Mouse (Mus musculus): Measurements from ENCODE around the gene Gm17490. TPM values are rescaled to one million over a fixed set of nuclear protein-coding genes. Genes with fewer than 3 reads are reported as not detected.

Gm17490 gene
- total RNA-seq, 1 experiment, result not detected

DNA sequence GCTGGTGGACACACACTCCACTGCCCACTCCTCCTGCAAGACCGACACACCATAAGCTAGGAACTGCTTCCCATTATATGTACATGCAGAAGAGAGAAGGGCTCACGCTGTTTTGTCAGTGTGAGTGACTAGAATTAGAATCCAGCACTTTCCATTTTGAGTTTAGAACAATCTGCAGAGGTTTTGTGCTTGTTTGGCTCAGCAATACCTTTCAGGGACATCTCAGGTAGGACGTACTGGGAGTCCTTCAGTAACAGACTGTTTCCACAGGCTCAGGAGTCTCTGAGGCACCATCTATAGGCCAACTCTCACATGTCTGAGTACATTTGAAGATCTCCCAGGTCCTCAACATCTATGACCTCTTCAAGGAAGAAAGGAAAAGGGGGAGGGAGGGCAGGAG is 26.1 kb upstream of the Gm17490 start:
- Histone ChIP-seq H3K27ac (ENCODE audit: insufficient read depth, low read depth, low read length, poor library complexity, severe bottlenecking) (no peak overlapping the region), H3K4me3 (ENCODE audit: insufficient read depth in 1 of 2, low read depth in 1 of 2, low read length in 2 of 2, poor library complexity in 1 of 2, severe bottlenecking in 1 of 2) (no peak overlapping the region), H3K4me1 (ENCODE audit: control insufficient read depth in 2 of 2, insufficient read depth in 2 of 2, low read length in 2 of 2, poor library complexity in 1 of 2) (no peaks in the 10 kb centered on the region), H3K9me3 (ENCODE audit: control insufficient read depth, insufficient read depth, low read depth, low read length) (no peaks in the 10 kb centered on the region), H3K9ac (ENCODE audit: insufficient read depth, low read depth, low read length, poor library complexity, severe bottlenecking) (no peak overlapping the region), H3K36me3 (ENCODE audit: control insufficient read depth, insufficient read depth, low read length, poor library complexity, severe bottlenecking) (no peaks in the 10 kb centered on the region)
- no peak for DNase-seq (ENCODE audit: low read depth, low spot score)
- in situ Hi-C loops (cut with MboI; ENCODE audit: low sequenced_read_pairs in 2 of 2, unreplicated experiment in 2 of 2), result no loop called here
- TF ChIP-seq HCFC1 (IDR thresholded peaks at IDR 0.05; ENCODE audit: borderline replicate concordance, insufficient read depth, low read length) (no peak), ZNF384 (IDR thresholded peaks at IDR 0.05; ENCODE audit: low read depth, low read length) (no peak), MAFK (IDR thresholded peaks at IDR 0.05; ENCODE audit: insufficient read depth, low read depth, low read length) (no peak), CHD2 (IDR thresholded peaks at IDR 0.05; ENCODE audit: low read depth, low read length) (no peak), ZC3H11A (IDR thresholded peaks at IDR 0.05; ENCODE audit: borderline replicate concordance, low read depth, low read length) (no peak)

- DNase-seq (ENCODE audit: low read depth, low spot score), result no peak
- no peaks in the 10 kb centered on the region for H3K4me1 ChIP-seq (ENCODE audit: control insufficient read depth in 2 of 2, insufficient read depth in 2 of 2, low read length in 2 of 2, poor library complexity in 1 of 2)
- in situ Hi-C loops (cut with MboI; ENCODE audit: low sequenced_read_pairs in 2 of 2, unreplicated experiment in 2 of 2), result no loop called here
- TF ChIP-seq ZC3H11A (IDR thresholded peaks at IDR 0.05; ENCODE audit: borderline replicate concordance, low read depth, low read length), result no peak
- TF ChIP-seq CHD2 (IDR thresholded peaks at IDR 0.05; ENCODE audit: low read depth, low read length), result no peak
- no peak for TF ChIP-seq MAFK (IDR thresholded peaks at IDR 0.05; ENCODE audit: insufficient read depth, low read depth, low read length)
- TF ChIP-seq HCFC1 (IDR thresholded peaks at IDR 0.05; ENCODE audit: borderline replicate concordance, insufficient read depth, low read length), result no peak
- no peak for TF ChIP-seq ZNF384 (IDR thresholded peaks at IDR 0.05; ENCODE audit: low read depth, low read length)
- H3K9ac ChIP-seq (ENCODE audit: insufficient read depth, low read depth, low read length, poor library complexity, severe bottlenecking), result no peak overlapping the region
- no peaks in the 10 kb centered on the region for H3K36me3 ChIP-seq (ENCODE audit: control insufficient read depth, insufficient read depth, low read length, poor library complexity, severe bottlenecking)
- H3K9me3 ChIP-seq (ENCODE audit: control insufficient read depth, insufficient read depth, low read depth, low read length), result no peaks in the 10 kb centered on the region
- H3K27ac ChIP-seq (ENCODE audit: insufficient read depth, low read depth, low read length, poor library complexity, severe bottlenecking), result no peak overlapping the region
- H3K4me3 ChIP-seq (ENCODE audit: insufficient read depth in 1 of 2, low read depth in 1 of 2, low read length in 2 of 2, poor library complexity in 1 of 2, severe bottlenecking in 1 of 2), result no peak overlapping the region
Measured at GRCm38 (mm10) chr2:11651476-11651875, 25.4 kb upstream of the Gm17490 start.

DNA sequence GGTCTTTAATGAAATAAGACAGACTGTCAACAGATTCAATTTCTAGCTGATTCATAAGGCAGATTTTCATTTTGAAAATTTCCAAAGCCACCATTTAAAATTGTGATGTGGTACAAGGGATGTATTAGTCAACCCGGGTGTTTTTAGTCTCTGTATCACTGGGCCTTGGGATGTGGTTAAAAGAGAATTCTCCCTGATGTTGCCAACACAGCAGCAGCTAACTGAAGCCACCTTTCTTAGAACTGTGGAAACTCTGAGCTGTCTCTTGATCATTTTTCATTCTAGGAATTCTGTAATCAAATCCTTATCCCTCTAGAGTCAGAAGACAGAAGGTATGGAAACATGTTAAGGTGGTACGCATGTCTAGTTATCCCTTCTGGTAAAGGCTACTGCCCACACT is 19.2 kb upstream of the Gm17490 start:
- no peaks in the 10 kb centered on the region for H3K4me1 ChIP-seq (ENCODE audit: control insufficient read depth in 2 of 2, insufficient read depth in 2 of 2, low read length in 2 of 2, poor library complexity in 1 of 2)
- H3K9me3 ChIP-seq (ENCODE audit: control insufficient read depth, insufficient read depth, low read depth, low read length), result no peaks in the 10 kb centered on the region
- DNase-seq (ENCODE audit: low read depth, low spot score), result no peak
- in situ Hi-C loops (cut with MboI; ENCODE audit: low sequenced_read_pairs in 2 of 2, unreplicated experiment in 2 of 2), result no loop called here
- no peak overlapping the region for H3K9ac ChIP-seq (ENCODE audit: insufficient read depth, low read depth, low read length, poor library complexity, severe bottlenecking)
- H3K27ac ChIP-seq (ENCODE audit: insufficient read depth, low read depth, low read length, poor library complexity, severe bottlenecking), result no peak overlapping the region
- H3K4me3 ChIP-seq (ENCODE audit: insufficient read depth in 1 of 2, low read depth in 1 of 2, low read length in 2 of 2, poor library complexity in 1 of 2, severe bottlenecking in 1 of 2), result no peak overlapping the region
- no peak for TF ChIP-seq CHD2 (IDR thresholded peaks at IDR 0.05; ENCODE audit: low read depth, low read length)
- TF ChIP-seq ZNF384 (IDR thresholded peaks at IDR 0.05; ENCODE audit: low read depth, low read length), result no peak
- no peak for TF ChIP-seq MAFK (IDR thresholded peaks at IDR 0.05; ENCODE audit: insufficient read depth, low read depth, low read length)
- no peak for TF ChIP-seq HCFC1 (IDR thresholded peaks at IDR 0.05; ENCODE audit: borderline replicate concordance, insufficient read depth, low read length)
- TF ChIP-seq ZC3H11A (IDR thresholded peaks at IDR 0.05; ENCODE audit: borderline replicate concordance, low read depth, low read length), result no peak
- no peaks in the 10 kb centered on the region for H3K36me3 ChIP-seq (ENCODE audit: control insufficient read depth, insufficient read depth, low read length, poor library complexity, severe bottlenecking)

DNA sequence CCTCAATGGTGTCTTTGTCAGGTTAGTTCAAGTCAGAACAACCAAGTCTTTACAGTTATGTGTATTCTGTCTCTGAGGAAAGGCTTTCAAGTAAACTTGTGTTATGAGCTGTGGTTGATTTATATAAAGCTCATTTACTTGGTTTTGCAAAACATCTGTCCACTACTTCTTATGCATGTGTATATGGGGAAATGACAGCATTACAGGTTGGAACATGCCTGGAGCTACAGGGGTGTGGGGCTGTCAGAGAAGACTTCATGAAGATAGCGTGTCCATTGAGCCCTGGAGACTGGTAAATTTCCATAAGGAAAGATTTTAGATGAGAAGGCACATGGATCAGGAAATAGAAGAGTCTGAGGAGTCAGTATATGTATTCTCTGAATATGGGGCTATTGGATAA is 18.0 kb upstream of the Gm17490 start:
- DNase-seq (ENCODE audit: low read depth, low spot score), result no peak
- Histone ChIP-seq H3K4me3 (ENCODE audit: insufficient read depth in 1 of 2, low read depth in 1 of 2, low read length in 2 of 2, poor library complexity in 1 of 2, severe bottlenecking in 1 of 2) (no peak overlapping the region), H3K9ac (ENCODE audit: insufficient read depth, low read depth, low read length, poor library complexity, severe bottlenecking) (no peak overlapping the region), H3K9me3 (ENCODE audit: control insufficient read depth, insufficient read depth, low read depth, low read length) (no peaks in the 10 kb centered on the region), H3K4me1 (ENCODE audit: control insufficient read depth in 2 of 2, insufficient read depth in 2 of 2, low read length in 2 of 2, poor library complexity in 1 of 2) (no peaks in the 10 kb centered on the region), H3K27ac (ENCODE audit: insufficient read depth, low read depth, low read length, poor library complexity, severe bottlenecking) (no peak overlapping the region), H3K36me3 (ENCODE audit: control insufficient read depth, insufficient read depth, low read length, poor library complexity, severe bottlenecking) (no peaks in the 10 kb centered on the region)
- TF ChIP-seq MAFK (IDR thresholded peaks at IDR 0.05; ENCODE audit: insufficient read depth, low read depth, low read length), result no peak
- no peak for TF ChIP-seq ZC3H11A (IDR thresholded peaks at IDR 0.05; ENCODE audit: borderline replicate concordance, low read depth, low read length)
- TF ChIP-seq CHD2 (IDR thresholded peaks at IDR 0.05; ENCODE audit: low read depth, low read length), result no peak
- TF ChIP-seq ZNF384 (IDR thresholded peaks at IDR 0.05; ENCODE audit: low read depth, low read length), result no peak
- no peak for TF ChIP-seq HCFC1 (IDR thresholded peaks at IDR 0.05; ENCODE audit: borderline replicate concordance, insufficient read depth, low read length)
- in situ Hi-C loops (cut with MboI; ENCODE audit: low sequenced_read_pairs in 2 of 2, unreplicated experiment in 2 of 2), result no loop called here

GRCm38 (mm10) chr2:11642451-11642941 is 16.4 kb upstream of the Gm17490 start, which contains the start of gene Il2ra:
Gene Il2ra, plus strand, starts transcription at chr2:11642807.
- Histone ChIP-seq H3K9me3 (ENCODE audit: control insufficient read depth, insufficient read depth, low read depth, low read length) (no peaks in the 10 kb centered on the region), H3K27ac (ENCODE audit: insufficient read depth, low read depth, low read length, poor library complexity, severe bottlenecking) (no peak within 1 kb of the TSS), H3K9ac (ENCODE audit: insufficient read depth, low read depth, low read length, poor library complexity, severe bottlenecking) (no peak within 1 kb of the TSS), H3K4me1 (ENCODE audit: control insufficient read depth in 2 of 2, insufficient read depth in 2 of 2, low read length in 2 of 2, poor library complexity in 1 of 2) (no peaks in the 10 kb centered on the region), H3K36me3 (ENCODE audit: control insufficient read depth, insufficient read depth, low read length, poor library complexity, severe bottlenecking) (no peaks in the 10 kb centered on the region), H3K4me3 (ENCODE audit: insufficient read depth in 1 of 2, low read depth in 1 of 2, low read length in 2 of 2, poor library complexity in 1 of 2, severe bottlenecking in 1 of 2) (no peak within 1 kb of the TSS)
- TF ChIP-seq ZNF384 (IDR thresholded peaks at IDR 0.05; ENCODE audit: low read depth, low read length) (no peak), MAFK (IDR thresholded peaks at IDR 0.05; ENCODE audit: insufficient read depth, low read depth, low read length) (no peak), ZC3H11A (IDR thresholded peaks at IDR 0.05; ENCODE audit: borderline replicate concordance, low read depth, low read length) (no peak), CHD2 (IDR thresholded peaks at IDR 0.05; ENCODE audit: low read depth, low read length) (no peak), HCFC1 (IDR thresholded peaks at IDR 0.05; ENCODE audit: borderline replicate concordance, insufficient read depth, low read length) (no peak)
- in situ Hi-C loops (cut with MboI; ENCODE audit: low sequenced_read_pairs in 2 of 2, unreplicated experiment in 2 of 2), result no loop called here
- DNase-seq (ENCODE audit: low read depth, low spot score), result no peak
